Mouse (Mus musculus) retina, postnatal 1 day (tissue): ENCODE data around the gene Lce1g.

Experiments
- DNase-seq: peaks from one replicate; pipeline ENCODE4 v3.0.0-alpha.2; 2012

Lce1g gene

GRCm38 (mm10) chr3:92752238-92752637 lies at the start of gene Lce1g:
Gene Lce1g (minus strand): TSS chr3:92752338.
- DNase-seq: no peak

- DNase-seq: no peak
These were observed 38.3 kb upstream of the Lce1g start, which contains the start of gene Lce1j for GRCm38 (mm10) chr3:92790414-92790813. Gene Lce1j (minus strand): TSS chr3:92790514.

- DNase-seq: no peak
These were observed 26.7 kb upstream of the Lce1g start, which contains the start of gene Lce1i for GRCm38 (mm10) chr3:92778799-92779198. Gene Lce1i (minus strand): TSS chr3:92778899.

GRCm38 (mm10) chr3:92771573-92771972 lies 19.4 kb upstream of the Lce1g start:
- DNase-seq: peak; percentile 5

- no peak for DNase-seq
These were observed 12.8 kb upstream of the Lce1g start, which contains the start of gene Lce1h for GRCm38 (mm10) chr3:92764965-92765364. Gene Lce1h (minus strand): TSS chr3:92765065.

GRCm38 (mm10) chr3:92753197-92753596 lies 1.1 kb upstream of the Lce1g start:
- peak; percentile 5 for DNase-seq

- DNase-seq: no peak
These were observed 13.1 kb downstream of the Lce1g start, which contains the start of gene Gm38119 for GRCm38 (mm10) chr3:92738996-92739395. Gene Gm38119 (minus strand): TSS chr3:92739096.

GRCm38 (mm10) chr3:92722631-92723030 lies 29.5 kb downstream of the Lce1g start:
- DNase-seq: no peak

- DNase-seq: no peak
These were observed 31.9 kb downstream of the Lce1g start, which contains the start of gene Lce1f for GRCm38 (mm10) chr3:92720250-92720649. Gene Lce1f (minus strand): TSS chr3:92720350.

- no peak for DNase-seq
These were observed 37.0 kb downstream of the Lce1g start for GRCm38 (mm10) chr3:92715122-92715521.

- DNase-seq: no peak
These were observed 43.2 kb downstream of the Lce1g start, which contains the start of gene Lce1e for GRCm38 (mm10) chr3:92708974-92709373. Gene Lce1e (minus strand): TSS chr3:92709074.
